In genomic region chr10:123147180-123147579, GRCm38 (mm10) we compare ENCODE assay signal across 7 mouse cellular contexts. TPM values are rescaled to one million over a fixed set of nuclear protein-coding genes. Genes with fewer than 3 reads are reported as not detected.
DNase-seq lines count a peak whose midpoint lies in the region; ATAC-seq and TF ChIP-seq lines count a peak whose summit lies in the region.

No protein-coding gene starts in this region.

- no peak overlapping the region for H3K9ac ChIP-seq in midbrain, postnatal 0 days (replicated peaks; ENCODE audit: low read length, poor library complexity, severe bottlenecking)
- H3K9ac ChIP-seq in midbrain, embryonic 15.5 days = no peak overlapping the region
- H3K9ac ChIP-seq in heart, embryonic 15.5 days = no peak overlapping the region
- no peak overlapping the region for H3K9ac ChIP-seq in neural tube, embryonic 15.5 days (replicated peaks)
- H3K9ac ChIP-seq in liver, postnatal 0 days (replicated peaks) = no peak overlapping the region

- no peak for TF ChIP-seq EP300 in liver, postnatal 0 days (IDR thresholded peaks at IDR 0.05; ENCODE audit: low read depth)

- H3K4me1 ChIP-seq in midbrain, postnatal 0 days (ENCODE audit: insufficient read depth, low read length) = no peaks in the 10 kb centered on the region
- no peaks in the 10 kb centered on the region for H3K4me1 ChIP-seq in midbrain, embryonic 15.5 days
- H3K4me1 ChIP-seq in heart, embryonic 15.5 days (replicated peaks) = peaks cover 12% of the 10 kb centered on the region
- peaks cover 8% of the 10 kb centered on the region; the same call in 1 of the 2 replicates for H3K4me1 ChIP-seq in neural tube, embryonic 15.5 days
- 0 out of 2 replicates have a peak, but pooled peaks cover 3% of the 10 kb centered on the region for H3K4me1 ChIP-seq in liver, postnatal 0 days (ENCODE audit: insufficient read depth)

- H3K9me3 ChIP-seq in midbrain, postnatal 0 days (ENCODE audit: low read length) = no peaks in the 10 kb centered on the region
- H3K9me3 ChIP-seq in midbrain, embryonic 15.5 days = no peaks in the 10 kb centered on the region
- H3K9me3 ChIP-seq in heart, embryonic 15.5 days (replicated peaks) = no peaks in the 10 kb centered on the region
- H3K9me3 ChIP-seq in neural tube, embryonic 15.5 days (replicated peaks) = no peaks in the 10 kb centered on the region
- H3K9me3 ChIP-seq in liver, postnatal 0 days (ENCODE audit: low read length) = no peaks in the 10 kb centered on the region

- WGBS in midbrain, postnatal 0 days = 64% methylated on average over 6 of the region's 6 CpGs
- 68% methylated on average over 6 of the region's 6 CpGs for WGBS in midbrain, embryonic 15.5 days
- WGBS in heart, embryonic 15.5 days = 33% methylated on average over 6 of the region's 6 CpGs
- 27% methylated on average over 6 of the region's 6 CpGs for WGBS in neural tube, embryonic 15.5 days
- 72% methylated on average over 6 of the region's 6 CpGs for WGBS in liver, postnatal 0 days (ENCODE audit: insufficient replicate concordance)

- H3K4me2 ChIP-seq in midbrain, postnatal 0 days (ENCODE audit: low read depth, low read length, poor library complexity, severe bottlenecking) = no peak overlapping the region
- no peak overlapping the region for H3K4me2 ChIP-seq in midbrain, embryonic 15.5 days
- H3K4me2 ChIP-seq in heart, embryonic 15.5 days = no peak overlapping the region
- no peak overlapping the region for H3K4me2 ChIP-seq in neural tube, embryonic 15.5 days
- no peak overlapping the region for H3K4me2 ChIP-seq in liver, postnatal 0 days (ENCODE audit: low read depth, low read length)

- H3K27ac ChIP-seq in midbrain, postnatal 0 days (ENCODE audit: low read depth, low read length) = no peak overlapping the region
- H3K27ac ChIP-seq in midbrain, embryonic 15.5 days = no peak overlapping the region
- peak overlapping the region; percentile 57; the same call in 1 of the 2 replicates for H3K27ac ChIP-seq in heart, embryonic 15.5 days
- no peak overlapping the region; the same call in 1 of the 2 replicates for H3K27ac ChIP-seq in neural tube, embryonic 15.5 days (replicated peaks)
- no peak overlapping the region for H3K27ac ChIP-seq in liver, postnatal 0 days (ENCODE audit: low read depth)

- H3K36me3 ChIP-seq in midbrain, postnatal 0 days (ENCODE audit: insufficient read depth, low read length) = peaks cover 3% of the 10 kb centered on the region
- H3K36me3 ChIP-seq in midbrain, embryonic 15.5 days (replicated peaks) = 0 out of 2 replicates have a peak, but pooled peaks cover 12% of the 10 kb centered on the region
- H3K36me3 ChIP-seq in heart, embryonic 15.5 days = peaks cover 17% of the 10 kb centered on the region; the same call in 1 of the 2 replicates
- H3K36me3 ChIP-seq in neural tube, embryonic 15.5 days = peaks cover 17% of the 10 kb centered on the region
- H3K36me3 ChIP-seq in liver, postnatal 0 days (replicated peaks; ENCODE audit: insufficient read depth, low read length) = peaks cover 64% of the 10 kb centered on the region

- H3K4me3 ChIP-seq in midbrain, postnatal 0 days (ENCODE audit: low read depth, low read length) = no peak overlapping the region
- no peak overlapping the region for H3K4me3 ChIP-seq in midbrain, embryonic 15.5 days
- no peak overlapping the region for H3K4me3 ChIP-seq in heart, embryonic 15.5 days
- no peak overlapping the region for H3K4me3 ChIP-seq in neural tube, embryonic 15.5 days (replicated peaks)
- no peak overlapping the region for H3K4me3 ChIP-seq in liver, postnatal 0 days (ENCODE audit: low read depth, low read length)

- peak; percentile 57 for DNase-seq in midbrain, postnatal 0 days (ENCODE audit: low spot score)
- DNase-seq in embryo, embryonic 9.5 days (ENCODE audit: extremely low spot score) = peak; percentile 3
- no peak for DNase-seq in urinary bladder, postnatal 25 days (ENCODE audit: low spot score)
- DNase-seq in liver, postnatal 0 days = no peak

- no peak for TF ChIP-seq CTCF in midbrain, postnatal 0 days (IDR thresholded peaks at IDR 0.05)
- TF ChIP-seq CTCF in liver, postnatal 0 days (IDR thresholded peaks at IDR 0.05; ENCODE audit: low read depth) = no peak

- no peaks in the 10 kb centered on the region for H3K27me3 ChIP-seq in midbrain, postnatal 0 days (ENCODE audit: insufficient read depth, low read length)
- H3K27me3 ChIP-seq in midbrain, embryonic 15.5 days (replicated peaks) = no peaks in the 10 kb centered on the region
- H3K27me3 ChIP-seq in heart, embryonic 15.5 days = no peaks in the 10 kb centered on the region
- H3K27me3 ChIP-seq in neural tube, embryonic 15.5 days (replicated peaks) = no peaks in the 10 kb centered on the region
- H3K27me3 ChIP-seq in liver, postnatal 0 days (ENCODE audit: insufficient read depth, low read length) = no peaks in the 10 kb centered on the region

- no peak for ATAC-seq in midbrain, postnatal 0 days (ENCODE audit: low FRiP score)
- ATAC-seq in midbrain, embryonic 15.5 days (replicated peaks) = no peak
- peak; percentile 91 for ATAC-seq in heart, embryonic 15.5 days (replicated peaks; ENCODE audit: insufficient number of reproducible peaks, insufficient read depth, low FRiP score, low read depth)
- peak; percentile 31; the same call in 1 of the 2 replicates for ATAC-seq in neural tube, embryonic 15.5 days (ENCODE audit: low FRiP score)
- no peak for ATAC-seq in liver, postnatal 0 days

RNA-seq across cellular contexts. Expression of gene Usp15, which starts 49.6 kb away (rescaled TPM):
- total RNA-seq in midbrain, postnatal 0 days (2014; rRNA removed) = 62.0 and 88.5 TPM in 2 replicates
- 57.7 and 65.4 TPM in 2 replicates for polyA plus RNA-seq in midbrain, postnatal 0 days (2015; fragmentation: Nextera tagmentation; extraction: Ambion mirVana)
- polyA plus RNA-seq in midbrain, embryonic 15.5 days (2015; fragmentation: Nextera tagmentation; extraction: Ambion mirVana) = 65.9 and 71.1 TPM in 2 replicates
- 53.5 and 55.6 TPM in 2 replicates for polyA plus RNA-seq in heart, embryonic 15.5 days (2015; fragmentation: Nextera tagmentation; extraction: Ambion mirVana)
- 68.7 and 71.2 TPM in 2 replicates for polyA plus RNA-seq in neural tube, embryonic 15.5 days (2015; fragmentation: Nextera tagmentation; extraction: Ambion mirVana)
- 59.3 and 59.9 TPM in 2 replicates for polyA plus RNA-seq in liver, postnatal 0 days (2015; fragmentation: Nextera tagmentation; extraction: Ambion mirVana)

Comparison
In these comparisons a context has a peak if more than half of its experiments do, and no peak if none do; other contexts are left out.
1. ATAC-seq: peak in heart, embryonic 15.5 days (single experiment) and neural tube, embryonic 15.5 days (single experiment); none in midbrain, postnatal 0 days (single experiment), midbrain, embryonic 15.5 days (single experiment) and liver, postnatal 0 days (single experiment).
2. DNase-seq: peak in midbrain, postnatal 0 days (single experiment) and embryo, embryonic 9.5 days (single experiment); none in urinary bladder, postnatal 25 days (single experiment) and liver, postnatal 0 days (single experiment).